Mouse (Mus musculus) G1E (cell line): ENCODE measurements around the gene Cabp4. TPM values are rescaled to one million over a fixed set of nuclear protein-coding genes. Genes with fewer than 3 reads are reported as not detected.
A peak's percentile ranks its signal among the peaks of the same experiment; 100 is the strongest.

Experiments
- ATAC-seq: 2 replicates; pipeline ENCODE4 v1.8.0; 2016; ENCODE audit warnings: mild to moderate bottlenecking; ENCODE audit not compliant: insufficient number of reproducible peaks, poor library complexity, low FRiP score, severe bottlenecking; ENCODE audit errors: extremely low read depth
- DNase-seq: peaks from one replicate; pipeline ENCODE4 v3.0.0; 2012; ENCODE audit warnings: low spot score
- H3K27me3 ChIP-seq: 2 replicates; pipeline ENCODE4 v1.6.1; 2012; ENCODE audit warnings: mild to moderate bottlenecking, low read length, inconsistent platforms; ENCODE audit not compliant: insufficient read depth
- H3K36me3 ChIP-seq: replicated peaks from 2 replicates; pipeline ENCODE3; 2012; ENCODE audit warnings: mild to moderate bottlenecking, inconsistent platforms
- H3K4me1 ChIP-seq: 2 replicates; pipeline ENCODE4 v1.6.1; 2012; ENCODE audit warnings: low read depth, low read length, inconsistent platforms, mixed read lengths; ENCODE audit not compliant: insufficient read depth
- H3K4me3 ChIP-seq: 2 replicates; pipeline ENCODE4 v1.5.1; 2012; ENCODE audit warnings: low read depth, mild to moderate bottlenecking, inconsistent platforms, low read length, moderate library complexity, mixed read lengths
- H3K9me3 ChIP-seq: replicated peaks from 2 replicates; pipeline ENCODE4 v1.6.1; 2012; ENCODE audit warnings: inconsistent platforms
- CTCF ChIP-seq: IDR thresholded peaks from 2 replicates; pipeline ENCODE4 v1.5.1; 2012; ENCODE audit warnings: low read depth, low read length, inconsistent platforms, mixed read lengths
- GATA1 ChIP-seq: IDR thresholded peaks from 2 replicates; pipeline ENCODE4 v1.6.1; 2012; ENCODE audit warnings: borderline replicate concordance, low read length, inconsistent platforms, mixed read lengths
- GATA2 ChIP-seq: IDR thresholded peaks from 2 replicates; pipeline ENCODE4 v1.6.1; 2012; ENCODE audit warnings: low read depth, low read length, inconsistent platforms, borderline replicate concordance
- POLR2AphosphoS5 ChIP-seq: IDR thresholded peaks from 2 replicates; pipeline ENCODE4 v1.6.1; 2012; ENCODE audit warnings: low read depth, low read length, inconsistent platforms; ENCODE audit not compliant: insufficient replicate concordance
- TAL1 ChIP-seq: conservative IDR thresholded peaks from 2 replicates; pipeline ENCODE4 v1.6.1; 2012; ENCODE audit warnings: low read depth, low read length, inconsistent platforms, mixed read lengths
- polyA plus RNA-seq: library from polyadenylated mRNA; stranded (reverse); fragments of >175 nt; gene quantifications from 2 replicates; pipeline ENCODE4 v1.2.3, GENCODE M21; 2012
- total RNA-seq, 2 experiments: library from RNA; stranded (forward) in 1 of 2; stranded (reverse) in 1 of 2; fragments of 200-1000 nt in 1 of 2; fragments of >200 nt in 1 of 2; fragmentation: Nextera tagmentation in 1 of 2; gene quantifications; 2 replicates each; pipeline ENCODE4 v1.2.3; 2014 to 2017

The Cabp4 gene
- total RNA-seq (2014; fragmentation: Nextera tagmentation) (0.75 TPM in 1 of 2 replicates, not detected in the other), total RNA-seq (2017) (0.11 TPM in 1 of 2 replicates, not detected in the other), polyA plus RNA-seq (0.03 TPM in 1 of 2 replicates, not detected in the other)

DNA sequence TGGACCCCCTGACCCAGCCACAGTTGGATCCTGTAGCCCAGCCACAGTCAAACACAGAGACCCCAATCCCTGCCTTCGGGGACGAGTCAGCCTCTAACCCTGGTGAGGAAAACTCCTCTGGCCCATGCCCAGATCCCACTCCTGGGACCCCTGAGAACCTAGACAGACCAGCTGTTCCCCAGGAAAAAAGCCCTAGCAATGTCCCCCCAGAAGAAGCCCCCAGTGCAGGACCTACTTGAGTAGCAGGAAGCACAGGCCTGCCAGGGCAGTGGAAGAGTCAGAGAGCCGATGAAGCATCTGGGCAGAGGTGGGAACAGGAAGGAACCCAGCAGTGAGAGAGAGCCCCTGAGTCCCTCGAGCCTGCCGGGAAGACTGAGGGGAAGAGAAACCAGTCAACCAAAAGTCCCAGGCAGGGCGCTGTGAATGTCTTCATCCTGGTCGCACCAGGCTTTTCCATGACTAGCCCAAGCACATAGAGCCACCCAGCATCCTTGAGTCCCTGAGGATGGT, at the start of gene Cabp4:
Gene Cabp4, minus strand, starts transcription at position 275 of the 510 bp plus-strand sequence.
- DNase-seq (no peak), ATAC-seq (no peak)
- Histone ChIP-seq H3K36me3 (no peaks in the 10 kb centered on the region), H3K4me1 (peaks cover 20% of the 10 kb centered on the region), H3K27me3 (peaks cover 46% of the 10 kb centered on the region), H3K9me3 (no peaks in the 10 kb centered on the region), H3K4me3 (no peak within 1 kb of the TSS)
- TF ChIP-seq GATA1, result no peak
- TF ChIP-seq TAL1, result no peak
- no peak for TF ChIP-seq CTCF
- no peak for TF ChIP-seq POLR2AphosphoS5
- no peak for TF ChIP-seq GATA2

DNA sequence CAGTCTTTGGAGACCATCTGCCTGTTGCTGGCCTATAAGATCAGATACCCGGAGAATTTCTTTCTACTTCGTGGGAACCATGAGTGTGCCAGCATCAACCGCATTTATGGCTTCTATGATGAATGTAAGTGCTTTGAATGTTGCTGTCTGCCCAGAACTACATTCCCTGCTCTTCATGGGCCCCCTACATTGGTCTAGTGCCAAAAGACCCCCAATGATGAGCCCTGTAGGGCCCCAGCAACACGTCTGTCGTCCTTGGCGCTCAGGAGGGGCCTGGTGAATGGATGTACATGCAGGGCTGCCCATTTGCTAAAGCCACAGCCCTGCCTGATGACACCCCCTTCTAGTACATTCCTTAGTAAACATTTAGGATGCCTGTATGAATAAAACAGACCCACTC, 49.3 kb upstream of the Cabp4 start:
- DNase-seq, result no peak
- peaks cover 78% of the 10 kb centered on the region for H3K4me1 ChIP-seq
- TF ChIP-seq POLR2AphosphoS5 (no peak), GATA1 (no peak), CTCF (no peak)

DNA sequence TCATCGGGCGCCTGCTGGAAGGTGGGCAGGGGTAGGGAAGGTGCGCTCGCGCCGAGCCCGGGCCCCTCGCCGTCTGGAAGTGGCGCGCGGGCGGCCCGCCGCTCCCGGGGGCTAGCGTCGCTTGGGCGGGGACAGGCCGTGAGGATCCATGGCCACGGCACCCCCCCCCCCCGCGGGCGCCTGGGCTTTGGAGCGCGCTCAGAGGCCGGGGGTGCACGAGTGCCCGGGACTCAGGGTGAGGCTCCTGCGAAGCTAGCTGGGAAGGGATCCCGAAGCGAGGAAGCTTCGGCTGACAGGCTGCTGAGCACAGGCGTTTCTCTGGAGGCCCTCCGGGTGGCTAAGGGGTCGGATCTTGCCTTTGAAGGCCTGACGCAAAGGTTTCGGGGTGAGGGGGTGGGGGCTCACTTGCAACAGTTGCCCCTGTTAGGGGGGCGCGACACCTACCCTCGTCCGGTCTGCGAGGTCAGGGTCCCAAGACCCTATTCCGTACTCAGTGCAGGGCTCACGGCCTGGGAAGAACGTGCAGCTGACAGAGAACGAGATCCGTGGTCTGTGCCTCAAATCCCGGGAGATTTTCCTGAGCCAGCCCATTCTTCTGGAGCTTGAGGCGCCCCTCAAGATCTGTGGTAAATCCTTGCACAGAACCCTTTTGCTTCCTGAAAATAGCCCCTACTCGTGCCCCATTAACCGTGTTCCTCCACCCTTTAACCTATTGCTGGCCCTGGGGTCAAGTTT, 48.6 kb upstream of the Cabp4 start:
- Histone ChIP-seq H3K4me3 (peak overlapping the region; percentile 78), H3K36me3 (peaks cover 70% of the 10 kb centered on the region), H3K27me3 (no peaks in the 10 kb centered on the region; the same call in 1 of the 2 replicates), H3K9me3 (no peaks in the 10 kb centered on the region), H3K4me1 (peaks cover 78% of the 10 kb centered on the region)
- TF ChIP-seq TAL1, result no peak
- DNase-seq, result peak; percentile 49
- ATAC-seq, result no peak

More for the DNA sequence above, 49.3 kb upstream of the Cabp4 start:
- peak overlapping the region; percentile 78 for H3K4me3 ChIP-seq
- no peak for ATAC-seq
- H3K9me3 ChIP-seq, result no peaks in the 10 kb centered on the region
- H3K27me3 ChIP-seq, result no peaks in the 10 kb centered on the region
- H3K36me3 ChIP-seq, result peaks cover 70% of the 10 kb centered on the region

GRCm38 (mm10) chr19:4191528-4192250, 47.9 kb upstream of the Cabp4 start, which contains the start of gene Ppp1ca:
TSS of gene Ppp1ca (plus strand) at chr19:4192065.
- Histone ChIP-seq H3K4me1 (peaks cover 71% of the 10 kb centered on the region), H3K4me3 (peak within 1 kb of the TSS; percentile 78), H3K27me3 (no peaks in the 10 kb centered on the region; the same call in 1 of the 2 replicates), H3K9me3 (no peaks in the 10 kb centered on the region), H3K36me3 (peaks cover 70% of the 10 kb centered on the region)
- ATAC-seq, result peak; percentile 82
- peak; percentile 96 for DNase-seq
- TF ChIP-seq GATA2, result no peak
- TF ChIP-seq CTCF, result no peak
- no peak for TF ChIP-seq POLR2AphosphoS5

- H3K9me3 ChIP-seq, result no peaks in the 10 kb centered on the region
- peak within 1 kb of the TSS; percentile 78 for H3K4me3 ChIP-seq
- ATAC-seq, result peak; percentile 54
- peaks cover 70% of the 10 kb centered on the region for H3K36me3 ChIP-seq
- H3K4me1 ChIP-seq, result peaks cover 67% of the 10 kb centered on the region
- no peaks in the 10 kb centered on the region; the same call in 1 of the 2 replicates for H3K27me3 ChIP-seq
- TF ChIP-seq GATA1 (no peak), CTCF (no peak), POLR2AphosphoS5 (no peak), GATA2 (no peak), TAL1 (no peak)
- peak; percentile 84 for DNase-seq
Observed at GRCm38 (mm10) chr19:4190831-4191334, 47.0 kb upstream of the Cabp4 start, which contains the start of gene Tbc1d10c. TSS of gene Tbc1d10c (minus strand) at chr19:4191284.

DNA sequence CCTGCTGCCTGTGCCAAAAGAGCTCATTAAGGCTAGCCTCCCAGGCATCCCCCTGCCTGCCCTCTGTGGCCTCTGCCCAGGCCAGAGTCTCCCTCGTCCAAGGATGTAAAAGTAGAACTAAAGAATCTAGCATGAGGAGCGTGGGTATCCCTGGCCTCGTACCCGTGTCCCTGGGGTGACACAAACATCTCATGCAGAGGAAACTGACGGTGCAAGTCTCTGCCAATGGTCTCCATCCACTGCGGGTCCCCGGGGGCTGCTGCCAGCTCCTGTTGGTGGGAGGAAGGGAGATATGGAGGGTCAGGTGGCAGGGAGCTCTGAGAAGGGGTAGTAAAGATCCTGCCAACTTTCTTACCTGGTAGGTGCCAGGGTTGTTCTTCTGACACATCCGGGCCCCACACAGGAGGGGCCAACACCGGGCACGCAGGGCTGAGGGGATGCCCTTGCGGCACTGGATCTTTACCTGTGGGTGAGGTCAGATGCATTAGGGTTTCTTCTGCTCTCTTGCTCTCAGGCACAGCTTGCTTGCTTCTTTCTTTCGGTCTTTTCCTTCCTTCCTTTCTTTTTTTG, 45.3 kb upstream of the Cabp4 start:
- no peak for TF ChIP-seq CTCF
- no peak for TF ChIP-seq GATA2
- no peak overlapping the region for H3K4me3 ChIP-seq
- DNase-seq, result no peak
- peaks cover 70% of the 10 kb centered on the region for H3K36me3 ChIP-seq
- H3K9me3 ChIP-seq, result no peaks in the 10 kb centered on the region
- H3K27me3 ChIP-seq, result no peaks in the 10 kb centered on the region; the same call in 1 of the 2 replicates
- ATAC-seq, result no peak
- H3K4me1 ChIP-seq, result peaks cover 65% of the 10 kb centered on the region
